Mouse (Mus musculus) heart, postnatal 0 days (tissue): Measurements from ENCODE around the gene Eif5.

ENCODE experiments used
- CTCF ChIP-seq: IDR thresholded peaks from 2 replicates; pipeline ENCODE4 v1.5.1; 2016; ENCODE audit warnings: antibody characterized with exemption, control low read depth, low read depth
- EP300 ChIP-seq: IDR thresholded peaks from 2 replicates; pipeline ENCODE4 v1.6.1; 2016; ENCODE audit warnings: antibody characterized with exemption, low read depth

DNA sequence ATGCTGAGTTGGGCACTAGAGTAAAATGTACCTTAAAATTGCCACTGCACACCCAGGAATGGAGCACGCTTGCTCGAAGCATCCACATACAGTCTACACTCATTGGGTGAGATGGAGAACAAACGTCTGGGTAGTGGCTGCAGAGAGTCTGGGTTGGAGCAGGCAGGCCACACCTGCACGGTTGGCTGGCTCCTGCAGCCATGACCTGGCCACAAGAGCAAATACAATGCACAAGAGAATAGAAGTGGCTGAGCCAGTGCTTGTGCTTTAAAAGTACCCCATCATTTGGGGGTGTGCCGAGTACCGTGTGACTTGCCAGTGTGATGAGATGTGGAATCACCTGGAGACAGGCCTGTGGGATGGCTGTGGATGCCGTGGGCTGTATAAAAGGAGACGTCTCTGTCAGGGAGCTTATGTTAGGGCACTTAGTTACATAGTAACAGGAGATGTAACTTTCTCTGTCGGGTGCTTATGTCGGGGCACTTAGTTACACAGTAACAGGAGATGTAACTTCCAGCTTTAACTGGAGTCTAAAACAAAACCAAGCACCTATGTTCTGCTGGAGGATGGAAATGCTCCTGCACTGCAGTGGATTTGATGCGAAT is 48.5 kb upstream of the Eif5 start:
- no peak for TF ChIP-seq CTCF
- TF ChIP-seq EP300: no peak
